Mouse (Mus musculus) limb, embryonic 10.5 days (tissue): ENCODE measurements around the gene Rnf222. TPM values are rescaled to one million over a fixed set of nuclear protein-coding genes. Genes with fewer than 3 reads are reported as not detected.

Experiments used
- DNase-seq: peaks from one replicate; pipeline ENCODE4 v3.0.0-alpha.2; 2017; ENCODE audit warnings: low spot score
- H3K27ac ChIP-seq: fragments of 300-500 bp; sonication (generic); 2 replicates; pipeline ENCODE4 v1.5.1; 2016; ENCODE audit warnings: mild to moderate bottlenecking
- H3K27me3 ChIP-seq: fragments of 300-500 bp; sonication (generic); 2 replicates; pipeline ENCODE4 v1.6.1; 2016; ENCODE audit warnings: low read depth, mild to moderate bottlenecking; ENCODE audit not compliant: poor library complexity, severe bottlenecking
- H3K36me3 ChIP-seq: fragments of 300-500 bp; sonication (generic); 2 replicates; pipeline ENCODE4 v1.6.1; 2016; ENCODE audit warnings: mild to moderate bottlenecking, moderate library complexity
- H3K4me1 ChIP-seq: fragments of 300-500 bp; sonication (generic); 2 replicates; pipeline ENCODE4 v1.6.1; 2016
- H3K4me3 ChIP-seq: fragments of 300-500 bp; sonication (generic); 2 replicates; pipeline ENCODE4 v1.5.1; 2016; ENCODE audit warnings: mild to moderate bottlenecking, moderate library complexity
- H3K9me3 ChIP-seq: fragments of 300-500 bp; sonication (generic); replicated peaks from 2 replicates; pipeline ENCODE4 v1.6.1; 2016; ENCODE audit warnings: mild to moderate bottlenecking
- WGBS: fragments of 180-500 bp; shearing (Covaris S2); methylation state at CpG from one replicate; pipeline ENCODE4 v1.1.7; 2016; 5-methylcytosine and 5-hydroxymethylcytosine counted together
- polyA plus RNA-seq: library from polyadenylated mRNA; unstranded; fragments of >200 nt; fragmentation: Nextera tagmentation; extraction: Ambion mirVana; gene quantifications from 2 replicates; pipeline ENCODE4 v1.2.1, GENCODE M21; 2016

The Rnf222 gene
- polyA plus RNA-seq, 1 experiment from 2014 or later = 0.09 TPM

- no peak overlapping the region for H3K4me3 ChIP-seq
- no peak overlapping the region for H3K27ac ChIP-seq
- 75% methylated on average over 12 of the region's 12 CpGs for WGBS
- H3K27me3 ChIP-seq = 0 out of 2 replicates have a peak, but pooled peaks cover 6% of the 10 kb centered on the region
- H3K4me1 ChIP-seq = peaks cover 7% of the 10 kb centered on the region
- DNase-seq = no peak
- H3K9me3 ChIP-seq = no peaks in the 10 kb centered on the region
- H3K36me3 ChIP-seq = no peaks in the 10 kb centered on the region
Measured at GRCm38 (mm10) chr11:68893911-68894464, 5.6 kb downstream of the Rnf222 start.

GRCm38 (mm10) chr11:68896247-68896646 lies 7.9 kb downstream of the Rnf222 start:
- WGBS = 95% methylated on average over 5 of the region's 5 CpGs
- Histone ChIP-seq H3K27me3 (0 out of 2 replicates have a peak, but pooled peaks cover 12% of the 10 kb centered on the region), H3K4me3 (no peak overlapping the region), H3K4me1 (peaks cover 13% of the 10 kb centered on the region), H3K9me3 (no peaks in the 10 kb centered on the region), H3K36me3 (no peaks in the 10 kb centered on the region), H3K27ac (no peak overlapping the region)
- DNase-seq = no peak

GRCm38 (mm10) chr11:68897120-68897519 lies 8.8 kb downstream of the Rnf222 start:
- no peak overlapping the region for H3K4me3 ChIP-seq
- no peaks in the 10 kb centered on the region for H3K36me3 ChIP-seq
- no peak overlapping the region for H3K27ac ChIP-seq
- no peaks in the 10 kb centered on the region for H3K9me3 ChIP-seq
- H3K4me1 ChIP-seq = peaks cover 13% of the 10 kb centered on the region
- H3K27me3 ChIP-seq = 0 out of 2 replicates have a peak, but pooled peaks cover 12% of the 10 kb centered on the region
- WGBS = 43% methylated on average over 4 of the region's 4 CpGs
- DNase-seq = no peak

- 80% methylated on average over 6 of the region's 6 CpGs for WGBS
- Histone ChIP-seq H3K27ac (no peak overlapping the region), H3K4me3 (no peak overlapping the region), H3K27me3 (0 out of 2 replicates have a peak, but pooled peaks cover 10% of the 10 kb centered on the region), H3K4me1 (peaks cover 14% of the 10 kb centered on the region), H3K9me3 (no peaks in the 10 kb centered on the region), H3K36me3 (peaks cover 6% of the 10 kb centered on the region)
- DNase-seq = no peak
Measured at GRCm38 (mm10) chr11:68897838-68898237, 9.5 kb downstream of the Rnf222 start.

- no peak for DNase-seq
- H3K4me1 ChIP-seq = peaks cover 15% of the 10 kb centered on the region
- no peak overlapping the region for H3K27ac ChIP-seq
- no peak overlapping the region for H3K4me3 ChIP-seq
- 92% methylated on average over 6 of the region's 6 CpGs for WGBS
- 0 out of 2 replicates have a peak, but pooled peaks cover 6% of the 10 kb centered on the region for H3K27me3 ChIP-seq
- peaks cover 15% of the 10 kb centered on the region for H3K36me3 ChIP-seq
- H3K9me3 ChIP-seq = no peaks in the 10 kb centered on the region
Measured at GRCm38 (mm10) chr11:68898790-68899189, 10.4 kb downstream of the Rnf222 start.

- Histone ChIP-seq H3K27ac (no peak overlapping the region), H3K27me3 (0 out of 2 replicates have a peak, but pooled peaks cover 6% of the 10 kb centered on the region), H3K4me3 (no peak overlapping the region), H3K4me1 (peaks cover 15% of the 10 kb centered on the region), H3K9me3 (no peaks in the 10 kb centered on the region), H3K36me3 (peaks cover 25% of the 10 kb centered on the region)
- WGBS = 90% methylated on average over 8 of the region's 8 CpGs
- DNase-seq = no peak
Measured at GRCm38 (mm10) chr11:68899815-68900214, 11.5 kb downstream of the Rnf222 start.

GRCm38 (mm10) chr11:68900519-68901350 lies 12.4 kb downstream of the Rnf222 start:
- H3K4me3 ChIP-seq = peak overlapping the region; percentile 96
- peaks cover 35% of the 10 kb centered on the region for H3K36me3 ChIP-seq
- DNase-seq = no peak
- H3K27ac ChIP-seq = peak overlapping the region; percentile 99
- 26% methylated on average over 31 of the region's 31 CpGs for WGBS
- H3K9me3 ChIP-seq = no peaks in the 10 kb centered on the region
- 0 out of 2 replicates have a peak, but pooled peaks cover 6% of the 10 kb centered on the region for H3K27me3 ChIP-seq
- peaks cover 15% of the 10 kb centered on the region for H3K4me1 ChIP-seq

- H3K27ac ChIP-seq = peak within 1 kb of the TSS; percentile 99
- under 1% methylated on average over 52 of the region's 52 CpGs for WGBS
- no peaks in the 10 kb centered on the region for H3K9me3 ChIP-seq
- peak; percentile 99 for DNase-seq
- H3K27me3 ChIP-seq = 0 out of 2 replicates have a peak, but pooled peaks cover 6% of the 10 kb centered on the region
- H3K36me3 ChIP-seq = peaks cover 42% of the 10 kb centered on the region
- H3K4me1 ChIP-seq = peaks cover 15% of the 10 kb centered on the region
- peak within 1 kb of the TSS; percentile 96 for H3K4me3 ChIP-seq
Measured at GRCm38 (mm10) chr11:68901351-68902046, 13.1 kb downstream of the Rnf222 start, which contains the start of gene Rpl26. Gene Rpl26, plus strand, starts transcription at chr11:68901583.

- WGBS = under 1% methylated on average over 10 of the region's 10 CpGs
- peaks cover 15% of the 10 kb centered on the region for H3K4me1 ChIP-seq
- H3K27me3 ChIP-seq = 0 out of 2 replicates have a peak, but pooled peaks cover 6% of the 10 kb centered on the region
- H3K4me3 ChIP-seq = peak overlapping the region; percentile 96
- no peaks in the 10 kb centered on the region for H3K9me3 ChIP-seq
- peak overlapping the region; percentile 99 for H3K27ac ChIP-seq
- peaks cover 47% of the 10 kb centered on the region for H3K36me3 ChIP-seq
- no peak for DNase-seq
Measured at GRCm38 (mm10) chr11:68902047-68902364, 13.7 kb downstream of the Rnf222 start.

- Histone ChIP-seq H3K4me1 (peaks cover 15% of the 10 kb centered on the region), H3K27ac (peak overlapping the region; percentile 99), H3K9me3 (no peaks in the 10 kb centered on the region), H3K36me3 (peaks cover 51% of the 10 kb centered on the region), H3K4me3 (peak overlapping the region; percentile 96), H3K27me3 (0 out of 2 replicates have a peak, but pooled peaks cover 6% of the 10 kb centered on the region)
- DNase-seq = no peak
- 5% methylated on average over 11 of the region's 11 CpGs for WGBS
Measured at GRCm38 (mm10) chr11:68902367-68902766, 14.0 kb downstream of the Rnf222 start.

- Histone ChIP-seq H3K36me3 (peaks cover 53% of the 10 kb centered on the region), H3K4me1 (peaks cover 15% of the 10 kb centered on the region), H3K9me3 (no peaks in the 10 kb centered on the region), H3K27ac (peak overlapping the region; percentile 99; the same call in 1 of the 2 replicates), H3K4me3 (peak overlapping the region; percentile 96), H3K27me3 (0 out of 2 replicates have a peak, but pooled peaks cover 6% of the 10 kb centered on the region)
- 85% methylated on average over 5 of the region's 5 CpGs for WGBS
- DNase-seq = no peak
Measured at GRCm38 (mm10) chr11:68902823-68903222, 14.5 kb downstream of the Rnf222 start.

GRCm38 (mm10) chr11:68903775-68904174 lies 15.4 kb downstream of the Rnf222 start:
- 0 out of 2 replicates have a peak, but pooled peaks cover 6% of the 10 kb centered on the region for H3K27me3 ChIP-seq
- H3K4me3 ChIP-seq = no peak overlapping the region
- H3K36me3 ChIP-seq = peaks cover 53% of the 10 kb centered on the region
- no peaks in the 10 kb centered on the region for H3K9me3 ChIP-seq
- H3K4me1 ChIP-seq = peaks cover 16% of the 10 kb centered on the region
- DNase-seq = no peak
- H3K27ac ChIP-seq = no peak overlapping the region
- WGBS = 93% methylated on average over 2 of the region's 2 CpGs
